Mouse (Mus musculus) kidney, adult 9 months (tissue): ENCODE data around the gene Ddx20.
A peak's percentile ranks its signal among the peaks of the same experiment; 100 is the strongest.
"Not testable (repeated sequence)": the region's sequence is repeated elsewhere in the genome, so short reads cannot be mapped to it uniquely, and the experiment has no call there.

Source experiments
- DNase-seq: peaks from one replicate; pipeline ENCODE4 v3.0.0; 2022

The Ddx20 gene

DNA sequence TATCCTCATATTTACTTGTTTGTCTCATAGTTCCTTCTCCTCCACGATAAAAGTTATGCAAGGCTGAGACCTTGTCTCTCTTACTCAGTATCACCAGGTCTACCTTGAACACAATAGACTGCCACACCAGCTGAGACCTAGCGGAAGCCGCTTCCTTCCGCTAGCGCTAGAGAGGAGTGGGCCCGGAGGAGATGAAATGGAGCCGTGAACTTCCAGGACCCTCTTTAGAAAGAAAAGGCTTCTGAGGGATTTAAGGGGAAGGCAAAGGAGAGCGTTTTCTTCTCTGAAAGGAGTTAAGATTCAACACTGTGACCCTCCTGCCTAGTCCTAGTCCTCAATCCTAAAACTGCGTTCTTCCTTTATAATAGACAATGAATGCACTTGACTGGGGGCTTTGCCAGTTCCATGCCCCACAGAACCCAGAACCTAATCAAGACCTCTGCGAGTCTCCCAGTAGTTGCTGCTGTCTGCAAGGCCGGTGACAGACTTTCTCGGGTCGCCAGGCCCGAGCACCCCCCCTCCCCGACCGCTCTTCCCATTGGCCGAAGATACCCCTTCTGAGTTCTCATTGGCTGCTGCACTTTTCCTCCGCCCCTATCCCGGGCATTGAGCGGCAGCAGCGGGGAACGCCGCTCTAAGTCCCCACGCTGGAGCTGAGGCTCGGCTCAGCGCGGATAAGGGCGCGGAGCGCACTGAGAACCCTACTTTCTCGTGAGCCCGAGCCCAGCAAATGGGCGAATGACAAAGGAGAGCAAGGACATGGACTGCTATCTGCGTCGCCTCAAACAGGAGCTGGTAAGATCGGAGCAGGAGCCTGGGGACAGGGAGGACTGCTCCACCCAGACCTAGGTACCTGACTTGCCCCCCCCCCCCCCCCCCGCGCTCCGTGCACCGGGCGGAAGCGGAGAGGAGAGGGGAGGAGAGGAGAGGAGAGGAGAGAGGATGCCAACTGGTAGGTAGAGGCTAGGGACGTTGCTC lies 16.9 kb upstream of the Ddx20 start, which contains the start of gene Inka2:
Gene Inka2 (plus strand): TSS at position 569 of the 978 bp plus-strand sequence.
- peak; percentile 64 for DNase-seq

- DNase-seq = no peak
Observed at GRCm38 (mm10) chr3:105703571-105703970, 16.2 kb upstream of the Ddx20 start.

- peak; percentile 17 for DNase-seq
Observed at GRCm38 (mm10) chr3:105701399-105701798, 14.0 kb upstream of the Ddx20 start.

DNA sequence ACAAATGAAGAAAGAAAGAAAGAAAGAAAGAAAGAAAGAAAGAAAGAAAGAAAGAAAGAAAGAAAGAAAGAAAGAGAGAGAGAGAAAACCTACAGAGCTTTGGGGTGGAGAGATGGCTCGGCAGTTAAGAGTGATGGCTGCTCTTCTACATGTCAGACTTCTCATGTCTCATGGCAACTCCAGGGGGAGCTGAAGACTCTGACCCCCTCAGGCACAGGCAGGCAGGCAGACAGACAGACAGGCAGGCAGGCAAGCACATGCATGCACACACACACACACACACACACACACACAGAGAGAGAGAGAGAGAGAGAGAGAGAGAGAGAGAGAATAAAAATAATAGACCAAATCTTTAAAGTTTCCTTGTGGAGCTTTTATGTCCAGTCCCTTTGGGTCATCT lies 13.4 kb upstream of the Ddx20 start:
- not testable (repeated sequence) for DNase-seq

DNA sequence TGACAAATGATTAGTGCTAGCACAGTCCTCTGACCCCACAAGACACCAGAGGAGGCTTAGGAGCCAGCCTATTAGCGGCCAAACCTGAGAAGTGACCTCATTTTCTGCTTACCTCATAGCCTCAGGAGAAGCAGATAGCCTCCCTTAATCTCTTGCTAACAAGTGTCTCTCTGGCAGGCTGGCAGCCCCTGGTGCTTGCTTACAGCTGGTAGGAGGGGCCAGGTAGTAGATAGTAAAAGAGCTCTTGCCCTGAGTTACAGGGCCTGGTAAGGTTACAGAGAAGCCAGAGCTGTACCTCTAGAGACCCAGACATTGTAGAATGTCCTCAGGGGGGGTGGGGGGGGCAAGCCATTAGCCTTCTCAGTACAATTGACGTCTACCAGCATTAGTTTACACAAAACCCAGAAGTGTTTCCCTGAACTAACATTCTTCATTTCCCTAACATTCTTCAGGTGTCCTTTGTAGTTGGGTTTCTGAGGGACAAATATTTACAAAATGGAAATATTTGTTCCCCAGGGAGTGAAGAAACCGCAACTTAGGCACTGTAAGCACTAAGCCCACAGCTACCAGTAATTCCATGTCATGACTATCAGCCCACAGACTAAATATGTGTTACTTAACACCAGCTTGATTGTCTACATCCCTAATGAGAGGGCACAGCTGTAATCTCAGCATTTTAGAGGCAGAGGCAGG lies 12.0 kb upstream of the Ddx20 start:
- DNase-seq = no peak

DNA sequence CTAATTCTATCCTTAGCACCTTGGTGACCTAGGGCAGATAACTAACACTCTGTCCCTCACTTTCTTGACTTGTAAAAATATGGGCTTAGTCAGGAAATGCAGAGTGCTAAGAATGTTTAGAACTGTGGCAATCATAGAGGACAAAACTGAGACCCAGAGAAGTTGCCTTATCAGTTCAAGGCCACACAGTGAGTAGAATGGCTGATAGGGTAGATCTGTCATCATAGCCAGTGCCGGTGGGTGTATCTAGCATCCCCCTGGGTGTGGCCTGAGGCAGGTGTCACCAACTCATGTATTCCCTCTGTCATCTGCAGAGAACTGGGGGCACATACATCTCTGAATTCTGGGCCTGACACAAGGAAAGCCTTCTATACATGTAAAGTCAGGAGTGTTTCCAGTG lies 10.9 kb upstream of the Ddx20 start:
- DNase-seq = no peak

GRCm38 (mm10) chr3:105697148-105697441 lies 9.7 kb upstream of the Ddx20 start:
- DNase-seq = no peak

DNA sequence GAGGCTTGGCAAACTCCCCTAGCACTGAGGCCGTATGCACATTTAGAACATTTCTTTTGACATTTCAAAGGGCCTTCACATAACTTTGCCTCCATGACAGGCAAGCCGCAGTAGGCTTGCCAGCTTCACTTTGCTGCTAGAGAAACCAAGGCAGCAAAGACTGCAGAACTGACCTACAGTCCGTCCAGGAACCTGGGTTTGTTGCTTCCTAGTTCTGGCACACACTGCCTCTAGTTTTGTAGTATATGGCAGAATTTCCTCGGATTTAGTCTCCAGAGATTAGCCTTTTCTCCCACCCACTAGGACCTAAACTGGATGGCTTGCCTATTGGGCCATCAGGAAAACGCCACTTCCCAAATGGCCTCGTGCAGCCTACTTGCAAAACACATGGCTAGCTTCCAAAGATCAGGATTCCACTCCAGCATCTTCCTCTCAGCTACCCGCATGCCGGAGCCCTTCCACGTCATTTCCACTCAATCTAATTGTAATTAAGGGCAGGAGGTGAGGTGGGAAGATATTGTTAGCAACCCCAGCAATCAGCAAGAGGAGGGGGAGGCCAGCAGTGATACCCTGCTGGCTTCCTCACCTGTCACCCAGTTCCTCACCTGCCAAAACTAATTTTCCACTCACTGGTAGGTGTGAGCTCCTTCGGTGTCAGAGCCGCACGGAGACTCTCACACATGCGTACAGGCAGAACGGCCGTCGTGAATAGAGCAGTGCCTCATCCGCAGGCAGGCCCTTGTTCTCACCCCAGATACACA lies 9.2 kb upstream of the Ddx20 start:
- DNase-seq = no peak

- no peak for DNase-seq
Observed at GRCm38 (mm10) chr3:105695476-105696386, 8.4 kb upstream of the Ddx20 start.

DNA sequence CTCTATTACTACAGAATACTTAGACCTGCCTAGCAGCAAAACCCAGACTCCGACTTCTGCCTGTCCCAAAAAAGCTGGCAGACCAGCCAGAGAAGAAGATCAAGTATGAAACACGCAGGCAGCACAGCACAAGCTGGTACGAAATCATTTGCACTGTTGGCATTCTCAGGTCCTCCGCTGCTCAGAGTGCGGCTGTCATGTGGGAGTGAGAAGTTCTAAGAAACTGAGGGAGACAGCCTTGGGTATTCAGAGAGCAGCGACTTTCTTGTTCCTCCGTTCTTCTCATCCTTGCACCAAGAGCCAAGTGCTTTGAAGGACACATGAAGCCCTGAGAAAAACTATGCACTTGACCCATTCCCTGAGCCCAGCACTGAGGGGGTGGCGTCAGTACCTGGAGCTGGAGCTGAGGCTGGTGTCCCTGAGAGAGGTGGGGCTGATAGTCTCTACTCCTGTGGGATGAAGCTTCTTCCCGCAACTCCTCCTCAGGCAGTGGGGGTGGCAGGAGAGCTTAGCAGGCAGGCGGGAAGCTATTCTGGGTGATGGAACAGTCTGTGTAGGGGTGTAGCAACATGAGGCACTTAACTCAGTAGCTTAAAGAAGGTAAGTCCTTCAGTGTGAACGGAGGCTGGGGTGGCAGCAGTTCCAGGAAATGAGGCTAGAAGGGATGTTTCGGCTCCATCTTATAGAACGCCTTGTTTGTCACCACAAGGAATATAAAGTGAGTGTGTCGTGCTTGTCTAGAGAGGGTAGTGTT lies 6.1 kb upstream of the Ddx20 start:
- no peak for DNase-seq

GRCm38 (mm10) chr3:105688536-105688935 lies 1.2 kb upstream of the Ddx20 start:
- no peak for DNase-seq

DNA sequence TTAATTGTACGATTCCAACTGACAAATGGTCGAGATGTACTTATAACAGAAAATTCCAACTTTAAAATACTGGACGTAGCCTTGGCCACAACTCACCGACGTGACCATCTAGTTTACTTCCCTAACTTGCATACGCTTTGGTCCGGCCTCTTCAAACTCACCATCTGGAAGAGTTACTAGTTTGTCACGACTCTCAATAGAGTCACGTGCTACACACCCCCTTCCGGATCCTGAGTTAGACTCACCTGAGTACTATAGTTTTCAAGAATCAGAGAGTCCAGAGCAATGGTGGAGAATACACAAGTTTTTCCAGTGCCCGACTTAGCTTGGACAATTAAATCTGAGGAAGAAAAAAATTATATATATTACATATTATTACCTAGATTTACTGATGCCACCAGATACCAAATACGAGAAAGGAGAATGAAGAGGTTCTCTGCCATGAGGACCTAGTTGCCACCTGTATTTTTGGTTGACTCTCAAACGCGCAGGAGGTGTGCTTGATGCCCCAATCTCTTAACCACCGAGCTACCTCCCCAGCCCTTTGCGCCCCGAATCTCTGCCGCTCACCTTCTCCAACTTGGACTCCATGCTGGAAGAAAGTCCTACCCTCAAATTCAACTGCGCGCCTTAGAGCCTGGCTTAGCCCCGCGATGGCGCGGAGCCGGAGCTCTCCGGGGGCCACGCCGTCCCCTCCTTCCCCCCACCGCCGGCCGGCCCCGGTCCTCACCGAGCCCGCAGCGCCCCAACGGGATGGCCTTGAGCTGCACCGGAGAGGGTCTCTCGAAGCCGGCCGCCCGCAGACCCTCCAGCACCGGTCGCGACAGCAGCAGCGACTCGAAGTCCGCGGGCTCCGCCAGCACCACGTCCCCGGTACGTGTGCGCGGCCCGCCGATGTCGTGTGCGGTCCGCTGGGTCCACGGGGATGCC lies 715 bp downstream of the Ddx20 start:
- DNase-seq = no peak

DNA sequence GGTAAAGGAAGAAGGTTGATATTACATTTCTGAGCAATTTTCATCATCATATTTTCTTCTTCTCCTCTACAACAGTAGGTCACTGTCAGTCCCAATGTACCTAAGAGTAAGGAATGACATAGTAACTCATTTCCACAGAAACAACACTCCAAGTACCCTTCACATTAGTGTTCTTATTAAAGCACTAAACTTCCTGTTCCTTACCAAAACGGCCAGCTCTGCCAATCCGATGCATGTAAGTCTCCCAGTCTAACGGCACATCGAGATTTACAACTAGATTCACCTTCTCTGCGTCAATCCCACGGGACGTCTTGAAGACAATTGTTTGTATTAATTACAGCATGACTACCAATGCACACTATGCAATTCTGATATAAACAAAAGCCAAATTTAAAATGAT lies 7.0 kb downstream of the Ddx20 start:
- no peak for DNase-seq

GRCm38 (mm10) chr3:105675932-105676331 lies 11.4 kb downstream of the Ddx20 start:
- no peak for DNase-seq

GRCm38 (mm10) chr3:105674595-105675218 lies 12.7 kb downstream of the Ddx20 start:
- peak; percentile 84 for DNase-seq

DNA sequence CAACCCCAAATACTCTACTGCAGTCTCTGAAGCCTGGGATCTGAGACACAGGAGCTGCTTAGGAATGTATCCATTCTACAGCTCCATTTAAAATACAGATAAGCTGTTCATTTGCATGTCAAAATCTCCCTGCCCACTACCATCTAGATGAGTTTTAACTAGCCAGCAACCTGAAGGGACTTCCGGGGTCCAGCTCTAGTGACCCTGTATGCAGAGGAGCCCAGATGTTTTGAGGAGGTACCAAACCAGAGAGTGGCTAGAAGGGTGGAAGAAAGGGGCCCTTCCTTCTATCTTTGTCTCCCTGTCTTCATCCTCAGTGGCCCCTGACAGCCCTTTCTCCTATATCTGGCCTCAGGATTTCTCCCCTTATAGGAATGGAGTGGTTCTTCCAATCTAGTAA lies 16.6 kb downstream of the Ddx20 start:
- no peak for DNase-seq

DNA sequence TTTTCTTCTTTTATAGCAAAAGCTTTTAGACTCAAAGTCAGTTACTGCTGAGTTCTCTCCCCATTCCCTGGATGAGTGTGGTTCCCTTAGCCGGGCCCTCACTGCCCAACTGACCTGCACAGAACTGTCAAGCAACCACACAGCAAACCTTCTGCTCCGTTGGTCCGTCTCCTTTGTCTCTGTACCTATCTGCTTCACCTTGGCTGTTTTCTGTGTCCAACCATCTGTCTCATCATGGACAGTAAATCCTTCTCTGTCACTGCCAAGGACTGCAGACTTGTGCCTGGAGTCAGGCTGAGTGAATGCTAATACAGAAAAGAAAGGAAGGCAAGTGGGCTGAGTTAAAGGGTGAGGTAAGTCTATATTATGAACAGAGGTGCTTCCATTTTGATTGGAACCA lies 17.6 kb downstream of the Ddx20 start:
- no peak for DNase-seq

DNA sequence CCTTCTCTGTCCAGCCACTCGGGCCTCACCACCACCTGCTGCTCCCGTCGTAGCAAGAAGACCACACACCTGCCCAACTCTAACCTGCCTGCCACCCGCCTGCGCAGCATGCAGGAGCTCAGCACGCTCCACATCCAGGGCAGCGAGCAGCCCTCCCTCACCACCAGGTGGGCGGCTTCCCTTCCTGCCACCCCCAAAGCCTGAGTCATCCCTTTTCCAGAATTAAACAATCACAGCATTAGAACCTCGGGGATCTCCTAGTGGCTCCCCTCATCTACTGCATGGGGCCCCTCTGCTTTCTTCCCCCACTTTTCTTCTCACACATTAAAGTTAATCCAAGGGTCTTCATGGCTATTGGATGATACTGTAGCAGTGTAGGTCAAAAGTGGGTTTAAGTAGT lies 19.2 kb downstream of the Ddx20 start:
- DNase-seq = no peak

- no peak for DNase-seq
Observed at GRCm38 (mm10) chr3:105666996-105667523, 20.3 kb downstream of the Ddx20 start.
